Mouse (Mus musculus): Measurements from ENCODE around the gene Myl6b.
A peak's percentile ranks its signal among the peaks of the same experiment; 100 is the strongest.
"Not testable (repeated sequence)": the region's sequence is repeated elsewhere in the genome, so short reads cannot be mapped to it uniquely, and the experiment has no call there.

The Myl6b gene

GRCm38 (mm10) chr10:128493695-128494666 lies 4.5 kb downstream of the Myl6b start, which contains the start of gene Myl6:
Myl6 (minus strand) TSS chr10:128494145.
- DNase-seq (ENCODE audit: low spot score): peak; percentile 97

- no peak for DNase-seq (ENCODE audit: low spot score)
Observed at GRCm38 (mm10) chr10:128493319-128493694, 5.2 kb downstream of the Myl6b start.

GRCm38 (mm10) chr10:128492633-128493311 lies 5.7 kb downstream of the Myl6b start:
- peak; percentile 70 for DNase-seq (ENCODE audit: low spot score)

GRCm38 (mm10) chr10:128492051-128492450 lies 6.4 kb downstream of the Myl6b start:
- DNase-seq (ENCODE audit: low spot score): not testable (repeated sequence)

GRCm38 (mm10) chr10:128491495-128491894 lies 7.0 kb downstream of the Myl6b start:
- no peak for DNase-seq (ENCODE audit: low spot score)

- no peak for DNase-seq (ENCODE audit: low spot score)
Observed at GRCm38 (mm10) chr10:128490912-128491311, 7.6 kb downstream of the Myl6b start.

- no peak for DNase-seq (ENCODE audit: low spot score)
Observed at GRCm38 (mm10) chr10:128490232-128490631, 8.3 kb downstream of the Myl6b start.

GRCm38 (mm10) chr10:128489785-128490184 lies 8.7 kb downstream of the Myl6b start:
- no peak for DNase-seq (ENCODE audit: low spot score)

- DNase-seq (ENCODE audit: low spot score): no peak
Observed at GRCm38 (mm10) chr10:128489380-128489779, 9.1 kb downstream of the Myl6b start.

- DNase-seq (ENCODE audit: low spot score): no peak
Observed at GRCm38 (mm10) chr10:128488776-128489175, 9.7 kb downstream of the Myl6b start.

GRCm38 (mm10) chr10:128487861-128488712 lies 10.4 kb downstream of the Myl6b start:
- no peak for DNase-seq (ENCODE audit: low spot score)

GRCm38 (mm10) chr10:128486370-128486769 lies 12.1 kb downstream of the Myl6b start:
- DNase-seq (ENCODE audit: low spot score): no peak

GRCm38 (mm10) chr10:128474366-128474765 lies 24.1 kb downstream of the Myl6b start:
- no peak for DNase-seq (ENCODE audit: low spot score)

- DNase-seq (ENCODE audit: low spot score): no peak
Observed at GRCm38 (mm10) chr10:128460270-128460630, 38.2 kb downstream of the Myl6b start.

- no peak for DNase-seq (ENCODE audit: low spot score)
Observed at GRCm38 (mm10) chr10:128459409-128460269, 38.8 kb downstream of the Myl6b start.

GRCm38 (mm10) chr10:128458719-128459408 lies 39.6 kb downstream of the Myl6b start, which contains the start of gene Smarcc2:
Smarcc2 (plus strand) TSS chr10:128459248.
- DNase-seq (ENCODE audit: low spot score): peak; percentile 76

GRCm38 (mm10) chr10:128458348-128458718 lies 40.2 kb downstream of the Myl6b start:
- peak; percentile 73 for DNase-seq (ENCODE audit: low spot score)

GRCm38 (mm10) chr10:128457676-128458075 lies 40.8 kb downstream of the Myl6b start:
- DNase-seq (ENCODE audit: low spot score): no peak

- DNase-seq (ENCODE audit: low spot score): peak; percentile 21
Observed at GRCm38 (mm10) chr10:128455280-128455679, 43.2 kb downstream of the Myl6b start.

GRCm38 (mm10) chr10:128454471-128454870 lies 44.0 kb downstream of the Myl6b start:
- DNase-seq (ENCODE audit: low spot score): no peak

All from ovary, adult 18-20 months (tissue).